Mouse (Mus musculus) heart, postnatal 25 days (tissue): ENCODE data around the gene Oaf. TPM values are rescaled to one million over a fixed set of nuclear protein-coding genes. Genes with fewer than 3 reads are reported as not detected.

Experiments used
- DNase-seq: peaks from one replicate; pipeline ENCODE4 v3.0.0; 2022; ENCODE audit warnings: low spot score
- intact Hi-C: fragments of 180-260 bp; cut with DNase I; formaldehyde crosslinking; loops from one replicate; pipeline ENCODE4 v1.15.1; 2025
- total RNA-seq, 2 experiments: library from RNA; stranded (reverse); gene quantifications; 2 replicates each; pipeline ENCODE4 v1.2.3; 2021

Oaf gene
- total RNA-seq, 2 experiments from 2014 or later: 9.4 to 14.8 TPM

GRCm38 (mm10) chr9:43246738-43247180 lies 7.0 kb upstream of the Oaf start:
- no peak for DNase-seq
- intact Hi-C loops: no loop called here

- intact Hi-C loops: no loop called here
- no peak for DNase-seq
Measured at GRCm38 (mm10) chr9:43245801-43246570, 6.3 kb upstream of the Oaf start.

DNA sequence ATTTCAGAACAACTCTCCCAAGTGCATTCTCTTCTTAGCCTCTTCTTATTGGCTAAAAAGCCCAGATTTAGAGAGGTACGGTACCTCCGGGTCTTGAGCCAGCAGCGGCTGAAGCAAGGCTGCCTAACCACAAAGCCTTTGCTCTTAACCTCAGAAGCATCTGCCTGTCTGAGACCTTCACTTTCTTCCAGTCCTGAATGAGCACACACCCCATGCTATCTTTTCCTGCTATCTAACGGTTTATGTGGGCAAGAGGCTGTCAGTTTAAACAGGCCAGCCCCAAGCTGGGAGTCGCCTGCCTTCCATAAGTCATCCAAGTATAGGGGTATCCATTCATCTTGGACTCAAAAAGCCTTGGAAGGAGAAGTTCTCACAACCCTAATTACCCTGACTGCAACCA lies 2.7 kb upstream of the Oaf start:
- no peak for DNase-seq
- intact Hi-C loops: no loop called here

GRCm38 (mm10) chr9:43241970-43242369 lies 2.3 kb upstream of the Oaf start:
- DNase-seq: no peak
- intact Hi-C loops: no loop called here

GRCm38 (mm10) chr9:43241291-43241690 lies 1.6 kb upstream of the Oaf start:
- intact Hi-C loops: no loop called here
- no peak for DNase-seq

DNA sequence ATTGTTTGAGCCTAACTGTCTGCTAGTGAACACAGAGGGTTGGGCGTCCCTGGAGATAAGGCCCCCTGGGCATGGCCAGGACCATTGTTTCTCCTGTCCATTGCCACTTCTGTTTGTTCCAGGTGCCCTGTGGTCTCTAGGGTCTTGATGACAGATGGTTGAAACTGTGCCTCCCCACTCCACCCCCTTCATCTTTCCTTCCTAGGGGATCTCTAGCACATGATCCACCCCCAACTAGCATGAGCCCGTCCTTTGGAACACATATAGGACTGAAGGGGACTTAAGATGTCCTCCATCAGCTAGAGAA lies 836 bp upstream of the Oaf start:
- intact Hi-C loops: no loop called here

DNA sequence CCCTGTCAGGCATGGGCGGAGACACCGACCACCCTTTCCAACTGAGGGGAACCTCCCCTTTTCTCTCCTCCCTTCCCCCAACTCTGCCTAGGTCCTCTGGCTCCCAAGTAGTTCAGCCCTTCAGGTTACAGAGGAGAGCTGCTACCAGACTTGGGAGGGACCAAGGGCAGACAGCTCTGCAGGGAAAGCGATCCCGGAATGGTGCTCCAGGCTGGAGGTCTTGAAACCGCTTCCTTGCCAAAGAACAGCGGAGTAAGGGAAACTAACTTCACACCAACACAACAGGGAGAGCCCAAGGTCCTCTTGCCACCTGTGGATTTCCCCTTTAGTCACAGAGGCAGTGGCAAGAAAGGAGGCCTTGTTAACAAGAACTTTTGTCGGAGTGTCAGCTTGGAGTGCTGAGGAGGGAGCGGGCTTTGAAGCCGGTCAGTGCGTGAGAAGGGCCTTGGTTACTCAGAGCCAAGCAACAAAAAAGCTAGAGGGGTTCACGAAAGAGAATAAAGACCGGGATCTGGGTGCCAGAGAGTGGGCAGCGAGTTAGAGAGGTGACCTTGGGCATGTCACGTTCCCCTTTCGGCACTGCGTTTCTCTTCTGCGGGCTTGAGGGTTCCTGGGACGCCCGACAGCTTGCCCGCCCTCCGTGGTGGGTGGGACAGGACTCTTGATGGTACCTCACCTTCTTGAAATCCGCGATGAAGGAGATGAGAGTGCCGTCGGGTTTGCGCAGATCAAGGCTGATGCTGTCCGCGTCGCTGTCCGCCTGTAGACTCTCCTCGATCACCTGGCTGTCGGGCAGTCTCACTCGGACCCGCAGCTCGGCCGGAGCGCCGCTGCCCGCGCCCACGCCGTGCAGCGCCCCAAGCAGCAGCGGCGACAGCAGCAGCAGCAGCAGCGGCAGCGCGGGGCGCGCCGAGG lies 823 bp downstream of the Oaf start:
- intact Hi-C loops: no loop called here
- DNase-seq: no peak

More for the DNA sequence above, 836 bp upstream of the Oaf start:
- no peak for DNase-seq

DNA sequence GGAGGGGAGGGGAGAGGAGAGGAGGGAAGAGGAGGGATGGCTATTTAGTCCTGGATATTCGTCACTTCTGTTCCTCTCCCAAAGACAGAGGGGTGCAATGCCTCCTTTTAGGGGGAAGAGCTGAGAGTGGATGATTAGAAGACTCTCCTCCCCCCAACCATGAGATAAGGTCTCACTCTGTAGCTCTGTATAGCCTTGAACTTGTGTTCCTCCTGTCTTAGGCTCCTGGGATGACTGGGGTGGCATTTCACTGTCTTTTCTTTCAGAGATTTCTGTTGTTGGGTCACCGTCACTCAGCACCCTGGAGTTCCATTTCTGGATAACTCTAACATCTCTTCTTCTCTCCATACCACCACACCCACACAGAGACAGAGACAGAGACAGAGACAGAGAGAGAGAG lies 1.5 kb downstream of the Oaf start:
- no peak for DNase-seq
- intact Hi-C loops: no loop called here

DNA sequence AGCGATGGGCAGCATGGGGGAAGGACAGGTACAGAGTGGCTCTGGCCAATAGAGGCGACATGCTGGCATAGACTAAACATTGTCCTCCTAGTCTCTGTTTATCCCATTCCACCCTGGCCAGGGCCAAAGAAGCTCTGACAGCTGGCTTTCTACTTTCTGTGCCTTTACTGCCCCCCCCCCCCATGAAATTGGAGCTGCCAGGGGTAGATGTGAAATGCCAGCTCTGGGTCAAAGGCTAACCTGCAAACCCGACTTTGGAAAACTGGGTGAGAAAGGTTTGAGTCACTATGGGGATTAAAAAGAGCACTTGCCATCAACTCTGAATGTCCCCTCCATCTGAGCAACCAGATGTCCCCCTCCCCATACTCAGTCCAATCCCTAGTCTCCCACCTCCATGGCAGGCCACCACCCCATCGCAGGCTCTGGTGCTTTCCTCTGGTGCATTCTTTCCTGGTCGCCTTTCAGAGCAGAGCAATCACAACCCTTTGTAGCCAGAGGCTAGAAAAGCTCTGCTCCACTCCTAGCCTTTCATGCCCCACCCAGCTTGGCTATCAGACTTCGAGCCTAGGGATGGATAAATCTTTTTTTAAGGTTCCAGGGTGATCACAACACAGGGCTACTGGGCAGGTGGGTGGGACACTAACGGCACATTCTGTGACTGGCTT lies 2.5 kb downstream of the Oaf start:
- intact Hi-C loops: no loop called here
- no peak for DNase-seq

GRCm38 (mm10) chr9:43236576-43236975 lies 3.1 kb downstream of the Oaf start:
- no peak for DNase-seq
- intact Hi-C loops: no loop called here

DNA sequence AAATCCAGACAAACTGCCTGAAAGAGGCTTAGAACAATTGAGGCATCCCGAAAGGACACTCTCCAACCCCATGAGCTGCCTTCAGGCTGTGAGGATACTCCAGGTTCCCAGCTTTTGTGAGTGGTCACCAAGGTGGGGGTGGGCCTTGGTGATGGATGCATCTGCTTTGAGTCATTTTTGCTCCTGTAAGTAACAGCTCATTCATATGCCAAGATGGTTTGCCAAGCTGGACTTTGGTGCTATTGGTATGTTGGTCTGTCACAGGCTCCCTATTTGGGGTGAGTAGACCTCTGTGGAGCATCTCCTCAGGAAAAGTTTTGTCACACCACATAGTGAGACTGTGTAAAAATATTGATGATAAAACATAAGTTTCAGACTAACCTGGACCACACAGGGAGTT lies 3.6 kb downstream of the Oaf start:
- DNase-seq: no peak
- intact Hi-C loops: no loop called here

DNA sequence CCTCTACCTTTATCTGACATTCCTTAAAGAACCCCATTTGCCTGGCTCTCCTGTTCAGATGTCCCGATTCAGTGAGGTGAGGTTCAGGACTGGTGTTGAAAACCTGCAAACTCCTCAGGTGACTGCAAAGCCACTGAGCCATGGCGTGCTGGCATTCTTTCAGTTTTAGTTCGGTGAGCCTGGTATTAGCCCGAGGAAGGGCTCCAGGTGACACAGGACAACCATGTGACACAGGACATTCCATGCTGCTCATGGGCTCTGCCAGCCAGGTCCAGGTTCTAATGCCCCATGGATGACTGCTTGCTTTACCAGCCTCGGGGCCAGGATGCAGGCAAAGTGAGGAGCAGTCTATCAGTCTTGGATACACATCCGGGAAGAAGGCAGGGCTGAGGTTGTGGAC lies 4.4 kb downstream of the Oaf start:
- DNase-seq: no peak
- intact Hi-C loops: no loop called here

GRCm38 (mm10) chr9:43234496-43234895 lies 5.2 kb downstream of the Oaf start:
- DNase-seq: no peak
- intact Hi-C loops: no loop called here

- intact Hi-C loops: no loop called here
- DNase-seq: no peak
Measured at GRCm38 (mm10) chr9:43233515-43233914, 6.2 kb downstream of the Oaf start.

DNA sequence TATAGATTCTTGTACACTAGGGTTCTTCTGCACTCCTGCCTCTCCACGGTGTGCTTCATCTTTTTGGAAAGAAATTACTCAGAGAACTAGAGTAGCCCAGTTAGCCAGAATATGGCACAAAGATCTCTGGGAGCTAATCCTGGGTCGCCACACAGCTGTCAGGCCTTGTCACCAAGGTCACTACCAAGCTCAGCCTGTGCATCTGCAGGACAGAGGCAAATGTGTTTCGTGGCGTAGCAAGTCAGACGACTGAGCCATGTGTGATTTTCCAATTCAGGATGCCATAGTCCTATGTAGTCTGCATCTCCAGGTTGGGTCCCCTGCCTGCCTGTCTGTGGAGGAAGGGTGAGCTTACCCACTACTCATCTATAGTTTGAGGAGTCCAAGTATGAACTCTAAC lies 6.7 kb downstream of the Oaf start:
- intact Hi-C loops: no loop called here

DNA sequence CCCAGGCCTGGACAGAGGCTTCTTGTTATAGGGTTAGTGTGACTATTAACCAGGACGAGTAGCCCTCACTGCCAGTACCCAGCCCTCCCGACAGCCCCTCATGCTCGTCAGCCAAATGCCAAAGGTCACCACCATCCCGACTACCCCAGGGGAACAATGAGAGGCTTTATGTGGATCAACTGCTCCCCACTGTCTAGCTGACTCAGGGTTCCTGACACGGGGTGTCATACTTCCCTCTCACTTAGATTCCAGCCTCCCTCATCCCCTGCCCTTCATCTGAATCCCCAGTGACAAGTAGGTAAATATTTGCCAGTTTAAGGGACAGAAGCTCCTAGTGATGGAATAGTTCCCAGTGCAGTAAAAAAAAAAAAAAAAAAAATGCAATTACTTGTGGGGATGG lies 7.4 kb downstream of the Oaf start:
- intact Hi-C loops: no loop called here

More for the DNA sequence above, 6.7 kb downstream of the Oaf start:
- no peak for DNase-seq

GRCm38 (mm10) chr9:43231805-43232204 lies 7.9 kb downstream of the Oaf start:
- peak; percentile 66 for DNase-seq
- intact Hi-C loops: no loop called here

More for the DNA sequence above, 7.4 kb downstream of the Oaf start:
- DNase-seq: no peak

DNA sequence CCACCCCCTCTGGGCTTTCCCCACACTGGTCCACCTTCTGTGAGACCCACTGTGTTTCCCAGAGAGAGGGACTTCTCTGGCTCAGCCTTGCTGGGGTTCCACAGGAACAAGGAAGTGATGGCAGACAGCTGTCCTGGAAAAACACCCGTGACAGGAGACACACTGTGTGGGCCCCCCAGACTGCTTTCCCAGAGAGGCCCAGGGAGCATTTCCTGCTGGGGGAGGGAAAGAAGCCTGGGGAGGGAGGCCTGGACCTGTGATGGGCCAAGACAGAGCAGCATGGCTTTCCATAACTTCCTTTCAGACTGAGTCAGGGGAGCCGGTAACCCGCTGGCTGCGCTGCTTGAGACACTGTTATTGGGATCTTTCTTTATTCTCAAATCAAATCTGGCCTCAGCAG lies 8.8 kb downstream of the Oaf start:
- DNase-seq: no peak
- intact Hi-C loops: no loop called here

GRCm38 (mm10) chr9:43229962-43230361 lies 9.7 kb downstream of the Oaf start:
- intact Hi-C loops: no loop called here

DNA sequence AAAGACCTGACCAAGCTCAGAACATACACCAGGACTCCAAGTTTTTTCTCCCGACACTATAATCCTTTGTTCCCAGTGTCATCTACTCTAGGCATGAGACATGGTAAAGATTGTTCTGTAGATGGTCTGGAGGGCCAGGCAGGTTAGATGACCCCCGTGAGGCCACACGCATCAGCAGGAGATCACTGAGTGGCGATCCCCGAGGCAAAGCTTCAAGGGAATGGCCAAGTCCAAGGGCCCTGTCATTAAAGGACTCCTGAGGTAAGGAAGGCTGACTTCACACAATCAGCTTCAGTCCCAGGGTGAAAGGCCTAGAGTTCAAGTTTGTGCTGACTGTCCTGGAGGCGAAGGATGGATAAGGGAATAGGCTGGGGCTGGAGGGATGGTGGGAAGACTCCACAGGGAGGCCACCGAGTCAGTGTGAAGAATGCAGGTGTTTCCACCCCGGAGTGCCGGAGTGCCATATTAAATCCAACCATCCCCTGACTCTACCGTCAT lies 10.3 kb downstream of the Oaf start:
- intact Hi-C loops: no loop called here
- DNase-seq: no peak

More at GRCm38 (mm10) chr9:43229962-43230361, 9.7 kb downstream of the Oaf start:
- no peak for DNase-seq

DNA sequence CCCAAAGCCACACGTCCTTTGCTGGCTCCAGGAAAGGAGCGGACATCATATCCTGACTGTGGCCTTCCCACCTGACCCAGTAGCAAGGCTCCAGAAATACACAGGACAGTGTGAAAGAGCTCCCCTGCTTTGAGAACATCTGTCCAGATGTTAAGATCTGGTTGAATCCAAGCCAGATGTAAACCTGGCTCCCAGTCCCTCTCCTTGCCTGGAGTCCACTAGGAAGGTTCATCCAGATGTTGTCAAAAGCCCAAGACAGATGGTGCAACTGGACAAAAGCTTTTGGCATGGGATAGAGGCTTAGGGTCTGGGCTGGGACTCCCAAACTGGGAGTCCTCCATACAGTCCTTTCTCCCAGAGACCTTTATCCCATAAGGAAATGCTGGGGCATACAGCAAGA lies 11.0 kb downstream of the Oaf start:
- DNase-seq: no peak

More for the DNA sequence above, 11.0 kb downstream of the Oaf start:
- intact Hi-C loops: no loop called here
